In genomic region chr6:50318590-50319172, GRCm38 (mm10) we compare ENCODE assay signal across 17 mouse cellular contexts. TPM values are rescaled to one million over a fixed set of nuclear protein-coding genes. Genes with fewer than 3 reads are reported as not detected.
A peak's percentile ranks its signal among the peaks of the same experiment; 100 is the strongest.
DNase-seq lines count a peak whose midpoint lies in the region; ATAC-seq and TF ChIP-seq lines count a peak whose summit lies in the region.
"Had no signal": no experiment of that assay in that cellular context is flagged by ENCODE, and none has a peak within 500 bp of the region (broad histone marks: within the 10 kb centered on the region; RNA-seq: fewer than 3 reads in every experiment).

No protein-coding gene starts in this region.

- TF ChIP-seq CTCF in forebrain, postnatal 0 days (IDR thresholded peaks at IDR 0.05; ENCODE audit: low read depth) = no peak

- peak; percentile 53 for DNase-seq in forebrain, postnatal 0 days
- DNase-seq in forebrain, embryonic 14.5 days (ENCODE audit: low spot score) = no peak
- DNase-seq in left cerebral cortex, postnatal 25 days (ENCODE audit: low spot score in 2 of 2) = peak; percentile 56 to 95
- DNase-seq in adrenal gland, postnatal 25 days = no peak
- DNase-seq in cerebellum, adult 11 months = no peak
- DNase-seq: cerebellum, postnatal 10 days; gastrocnemius, postnatal 14 days; kidney, adult 9 months had no signal

- peaks cover 15% of the 10 kb centered on the region for H3K4me1 ChIP-seq in forebrain, postnatal 0 days (ENCODE audit: insufficient read depth)
- no peaks in the 10 kb centered on the region for H3K4me1 ChIP-seq in forebrain, embryonic 14.5 days (ENCODE audit: control insufficient read depth, insufficient read depth, low read length)
- peaks cover 14% of the 10 kb centered on the region for H3K4me1 ChIP-seq in midbrain, embryonic 12.5 days
- H3K4me1 ChIP-seq in midbrain, embryonic 13.5 days (replicated peaks) = peaks cover 19% of the 10 kb centered on the region
- H3K4me1 ChIP-seq in liver, embryonic 12.5 days = no peaks in the 10 kb centered on the region
- H3K4me1 ChIP-seq: liver, embryonic 15.5 days; neural tube, embryonic 12.5 days had no signal

- H3K27me3 ChIP-seq in forebrain, postnatal 0 days (ENCODE audit: insufficient read depth, low read length) = no peaks in the 10 kb centered on the region
- no peaks in the 10 kb centered on the region for H3K27me3 ChIP-seq in forebrain, embryonic 14.5 days (replicated peaks; ENCODE audit: control insufficient read depth, insufficient read depth, low read length)
- H3K27me3 ChIP-seq in midbrain, embryonic 12.5 days = no peaks in the 10 kb centered on the region
- H3K27me3 ChIP-seq in midbrain, embryonic 13.5 days = no peaks in the 10 kb centered on the region
- no peaks in the 10 kb centered on the region for H3K27me3 ChIP-seq in liver, embryonic 12.5 days (replicated peaks)
- H3K27me3 ChIP-seq: embryonic facial prominence, embryonic 15.5 days; hindbrain, embryonic 13.5 days; liver, embryonic 15.5 days; neural tube, embryonic 12.5 days; Patski had no signal

- no peaks in the 10 kb centered on the region for H3K36me3 ChIP-seq in forebrain, postnatal 0 days (ENCODE audit: insufficient read depth)
- no peaks in the 10 kb centered on the region for H3K36me3 ChIP-seq in forebrain, embryonic 14.5 days (ENCODE audit: control insufficient read depth, insufficient read depth, low read length)
- no peaks in the 10 kb centered on the region for H3K36me3 ChIP-seq in midbrain, embryonic 12.5 days
- H3K36me3 ChIP-seq in midbrain, embryonic 13.5 days = no peaks in the 10 kb centered on the region
- H3K36me3 ChIP-seq in liver, embryonic 12.5 days = no peaks in the 10 kb centered on the region
- H3K36me3 ChIP-seq: hindbrain, embryonic 13.5 days; liver, embryonic 15.5 days; neural tube, embryonic 12.5 days had no signal

- WGBS in forebrain, postnatal 0 days = 42% methylated on average over 7 of the region's 7 CpGs
- WGBS in forebrain, embryonic 14.5 days = 46% methylated on average over 7 of the region's 7 CpGs
- 68% methylated on average over 7 of the region's 7 CpGs for WGBS in midbrain, embryonic 12.5 days
- 56% methylated on average over 7 of the region's 7 CpGs for WGBS in midbrain, embryonic 13.5 days
- 73% methylated on average over 7 of the region's 7 CpGs for WGBS in liver, embryonic 12.5 days (ENCODE audit: insufficient replicate concordance)

- peak overlapping the region; percentile 76 for H3K27ac ChIP-seq in forebrain, postnatal 0 days (ENCODE audit: low read depth, low read length)
- no peak overlapping the region for H3K27ac ChIP-seq in forebrain, embryonic 14.5 days (ENCODE audit: low read depth, low read length)
- H3K27ac ChIP-seq in midbrain, embryonic 12.5 days (replicated peaks) = peak overlapping the region; percentile 20; the same call in 1 of the 2 replicates
- H3K27ac ChIP-seq in midbrain, embryonic 13.5 days = no peak overlapping the region
- H3K27ac ChIP-seq in liver, embryonic 12.5 days = no peak overlapping the region
- H3K27ac ChIP-seq: embryonic facial prominence, embryonic 15.5 days; hindbrain, embryonic 13.5 days; liver, embryonic 15.5 days; neural tube, embryonic 12.5 days; stomach, postnatal 0 days had no signal

- ATAC-seq in forebrain, postnatal 0 days = peak; percentile 30
- no peak for ATAC-seq in forebrain, embryonic 14.5 days
- ATAC-seq in midbrain, embryonic 12.5 days (ENCODE audit: low FRiP score, low read depth) = no peak
- ATAC-seq in midbrain, embryonic 13.5 days = no peak
- no peak for ATAC-seq in liver, embryonic 12.5 days
- ATAC-seq: Patski had no signal

- H3K4me3 ChIP-seq in forebrain, postnatal 0 days (ENCODE audit: low read depth, low read length) = no peak overlapping the region
- no peak overlapping the region for H3K4me3 ChIP-seq in forebrain, embryonic 14.5 days (ENCODE audit: low read depth, low read length)
- no peak overlapping the region for H3K4me3 ChIP-seq in midbrain, embryonic 12.5 days
- no peak overlapping the region for H3K4me3 ChIP-seq in midbrain, embryonic 13.5 days (replicated peaks)
- H3K4me3 ChIP-seq in liver, embryonic 12.5 days = no peak overlapping the region
- H3K4me3 ChIP-seq: embryonic facial prominence, embryonic 15.5 days; hindbrain, embryonic 13.5 days; liver, embryonic 15.5 days; neural tube, embryonic 12.5 days had no signal

- no peak overlapping the region for H3K9ac ChIP-seq in forebrain, postnatal 0 days
- no peak overlapping the region for H3K9ac ChIP-seq in forebrain, embryonic 14.5 days (ENCODE audit: low read length)
- H3K9ac ChIP-seq in midbrain, embryonic 12.5 days (replicated peaks) = no peak overlapping the region
- no peak overlapping the region for H3K9ac ChIP-seq in midbrain, embryonic 13.5 days (replicated peaks)
- H3K9ac ChIP-seq in liver, embryonic 12.5 days = no peak overlapping the region
- H3K9ac ChIP-seq: embryonic facial prominence, embryonic 15.5 days; hindbrain, embryonic 13.5 days; liver, embryonic 15.5 days; neural tube, embryonic 12.5 days had no signal

- intact Hi-C loops in left cerebral cortex, postnatal 25 days (cut with DNase I) = loop anchor here (1.0 to 2.0 kb wide), 3 partner anchors 60 to 138 kb away; partner anchors contain the start of gene Osbpl3

- no peaks in the 10 kb centered on the region for H3K9me3 ChIP-seq in forebrain, postnatal 0 days (ENCODE audit: low read length)
- H3K9me3 ChIP-seq in forebrain, embryonic 14.5 days (replicated peaks; ENCODE audit: control insufficient read depth, low read length) = no peaks in the 10 kb centered on the region
- no peaks in the 10 kb centered on the region for H3K9me3 ChIP-seq in midbrain, embryonic 12.5 days
- no peaks in the 10 kb centered on the region for H3K9me3 ChIP-seq in midbrain, embryonic 13.5 days
- no peaks in the 10 kb centered on the region for H3K9me3 ChIP-seq in liver, embryonic 12.5 days (replicated peaks)
- H3K9me3 ChIP-seq: embryonic facial prominence, embryonic 15.5 days; hindbrain, embryonic 13.5 days; liver, embryonic 15.5 days; neural tube, embryonic 12.5 days had no signal

- H3K4me2 ChIP-seq in forebrain, postnatal 0 days (ENCODE audit: low read depth) = no peak overlapping the region
- no peak overlapping the region for H3K4me2 ChIP-seq in forebrain, embryonic 14.5 days (ENCODE audit: low read length)
- no peak overlapping the region for H3K4me2 ChIP-seq in midbrain, embryonic 12.5 days (replicated peaks)
- no peak overlapping the region for H3K4me2 ChIP-seq in midbrain, embryonic 13.5 days (replicated peaks)
- no peak overlapping the region for H3K4me2 ChIP-seq in liver, embryonic 12.5 days
- H3K4me2 ChIP-seq: embryonic facial prominence, embryonic 15.5 days; hindbrain, embryonic 13.5 days; liver, embryonic 15.5 days; neural tube, embryonic 12.5 days had no signal

RNA-seq across cellular contexts. Expression of gene Gsdme, which starts 55.0 kb away (rescaled TPM):
- total RNA-seq in forebrain, postnatal 0 days (2014; rRNA removed) = 21.0 and 23.1 TPM in 2 replicates
- polyA plus RNA-seq in forebrain, postnatal 0 days (2015; fragmentation: Nextera tagmentation; extraction: Ambion mirVana) = 69.4 and 89.9 TPM in 2 replicates
- polyA plus RNA-seq in forebrain, embryonic 14.5 days (2014; fragmentation: Nextera tagmentation; extraction: Ambion mirVana) = 58.3 and 74.7 TPM in 2 replicates
- polyA plus RNA-seq in midbrain, embryonic 12.5 days (2016; fragmentation: Nextera tagmentation; extraction: Ambion mirVana) = 54.3 and 56.0 TPM in 2 replicates
- polyA plus RNA-seq in midbrain, embryonic 13.5 days (2015; fragmentation: Nextera tagmentation; extraction: Ambion mirVana) = 64.9 and 71.6 TPM in 2 replicates
- total RNA-seq in left cerebral cortex, postnatal 25 days (2021) = 10 to 100 TPM; 10.7 to 11.1 TPM
- 2.0 TPM in 2 replicates for total RNA-seq in adrenal gland, postnatal 25 days (2021)
- 18.2 and 18.7 TPM in 2 replicates for polyA plus RNA-seq in liver, embryonic 12.5 days (2016; fragmentation: Nextera tagmentation; extraction: Ambion mirVana)

Comparison
In these comparisons a context has a peak if more than half of its experiments do, and no peak if none do; other contexts are left out.
1. DNase-seq: peak in forebrain, postnatal 0 days (single experiment) and left cerebral cortex, postnatal 25 days (2 of 2); none in forebrain, embryonic 14.5 days (single experiment), adrenal gland, postnatal 25 days (single experiment) and cerebellum, adult 11 months (single experiment).
2. H3K27ac ChIP-seq: peak in forebrain, postnatal 0 days (single experiment) and midbrain, embryonic 12.5 days (single experiment); none in forebrain, embryonic 14.5 days (single experiment), midbrain, embryonic 13.5 days (single experiment) and liver, embryonic 12.5 days (single experiment).